Comparison of ENCODE assay signal across 31 mouse cellular contexts in genomic region chr6:85459621-85460020, GRCm38 (mm10). TPM values are rescaled to one million over a fixed set of nuclear protein-coding genes. Genes with fewer than 3 reads are reported as not detected.
DNase-seq lines count a peak whose midpoint lies in the region; ATAC-seq and TF ChIP-seq lines count a peak whose summit lies in the region.
"Had no signal": no experiment of that assay in that cellular context is flagged by ENCODE, and none has a peak within 500 bp of the region (broad histone marks: within the 10 kb centered on the region; RNA-seq: fewer than 3 reads in every experiment).

No protein-coding gene starts in this region.

- H3K9me3 ChIP-seq in midbrain, postnatal 0 days (ENCODE audit: low read length) = no peaks in the 10 kb centered on the region
- H3K9me3 ChIP-seq in midbrain, embryonic 11.5 days (ENCODE audit: control insufficient read depth, low read length) = no peaks in the 10 kb centered on the region
- H3K9me3 ChIP-seq in stomach, postnatal 0 days (ENCODE audit: control insufficient read depth, low read length) = no peaks in the 10 kb centered on the region
- H3K9me3 ChIP-seq: embryonic facial prominence, embryonic 12.5 days; embryonic facial prominence, embryonic 15.5 days; heart, embryonic 12.5 days; heart, embryonic 15.5 days; hindbrain, embryonic 15.5 days had no signal

- H3K36me3 ChIP-seq in midbrain, postnatal 0 days (ENCODE audit: insufficient read depth, low read length) = peaks cover 42% of the 10 kb centered on the region
- peaks cover 41% of the 10 kb centered on the region for H3K36me3 ChIP-seq in midbrain, embryonic 11.5 days (ENCODE audit: control insufficient read depth, insufficient read depth, low read length)
- H3K36me3 ChIP-seq in stomach, postnatal 0 days (ENCODE audit: control insufficient read depth, insufficient read depth, low read length) = peaks cover 28% of the 10 kb centered on the region

- no peak overlapping the region for H3K4me3 ChIP-seq in layer of hippocampus, adult 2 months
- no peak overlapping the region for H3K4me3 ChIP-seq in midbrain, postnatal 0 days (ENCODE audit: low read depth, low read length)
- H3K4me3 ChIP-seq in midbrain, embryonic 11.5 days (ENCODE audit: low read depth, low read length) = no peak overlapping the region
- H3K4me3 ChIP-seq in stomach, postnatal 0 days (ENCODE audit: low read depth, low read length) = no peak overlapping the region
- H3K4me3 ChIP-seq: embryonic facial prominence, embryonic 12.5 days; embryonic facial prominence, embryonic 15.5 days; gastrocnemius, adult 2 months; heart, embryonic 12.5 days; heart, embryonic 15.5 days; hindbrain, embryonic 15.5 days had no signal

- no peaks in the 10 kb centered on the region; the same call in 1 of the 2 replicates for H3K4me1 ChIP-seq in midbrain, postnatal 0 days (ENCODE audit: insufficient read depth, low read length)
- peaks cover 6% of the 10 kb centered on the region; the same call in 1 of the 2 replicates for H3K4me1 ChIP-seq in midbrain, embryonic 11.5 days (ENCODE audit: control insufficient read depth, insufficient read depth, low read length)
- H3K4me1 ChIP-seq in stomach, postnatal 0 days (replicated peaks; ENCODE audit: control insufficient read depth, insufficient read depth) = no peaks in the 10 kb centered on the region

- DNase-seq in layer of hippocampus, adult 2 months (ENCODE audit: low spot score in 2 of 2) = no peak
- DNase-seq in layer of hippocampus, postnatal 25 days (ENCODE audit: extremely low spot score in 1 of 2, low spot score in 1 of 2) = no peak
- no peak for DNase-seq in midbrain, postnatal 0 days (ENCODE audit: low spot score)
- DNase-seq in midbrain, embryonic 11.5 days (ENCODE audit: low spot score, missing footprints) = no peak
- DNase-seq in stomach, postnatal 0 days (ENCODE audit: low spot score) = no peak
- DNase-seq in right cerebral cortex, postnatal 36 days (ENCODE audit: low spot score in 2 of 2) = no peak
- DNase-seq: adrenal gland, postnatal 10 days; adrenal gland, postnatal 36 days; cerebellum, adult 18-20 months; cerebellum, adult 9-10 months; cerebellum, postnatal 25 days; forebrain, postnatal 0 days; gastrocnemius, adult 2 months; gastrocnemius, postnatal 14 days; heart, adult 11 months; heart, postnatal 14 days; heart, postnatal 4 days had no signal

- H3K27me3 ChIP-seq in midbrain, postnatal 0 days (ENCODE audit: insufficient read depth, low read length) = no peaks in the 10 kb centered on the region
- H3K27me3 ChIP-seq in midbrain, embryonic 11.5 days (ENCODE audit: control insufficient read depth, insufficient read depth, low read length) = no peaks in the 10 kb centered on the region
- no peaks in the 10 kb centered on the region for H3K27me3 ChIP-seq in stomach, postnatal 0 days (ENCODE audit: control insufficient read depth, insufficient read depth, low read length)
- H3K27me3 ChIP-seq: embryonic facial prominence, embryonic 12.5 days; embryonic facial prominence, embryonic 15.5 days; heart, embryonic 12.5 days; heart, embryonic 15.5 days; hindbrain, embryonic 15.5 days; Patski had no signal

- no peak overlapping the region for H3K27ac ChIP-seq in layer of hippocampus, adult 2 months
- no peak overlapping the region for H3K27ac ChIP-seq in midbrain, postnatal 0 days (ENCODE audit: low read depth, low read length)
- no peak overlapping the region for H3K27ac ChIP-seq in midbrain, embryonic 11.5 days (ENCODE audit: low read depth, low read length)
- H3K27ac ChIP-seq in stomach, postnatal 0 days (replicated peaks) = no peak overlapping the region
- H3K27ac ChIP-seq: embryonic facial prominence, embryonic 12.5 days; embryonic facial prominence, embryonic 15.5 days; gastrocnemius, adult 2 months; heart, embryonic 15.5 days; hindbrain, embryonic 15.5 days had no signal

- no peak for TF ChIP-seq EP300 in stomach, postnatal 0 days (optimal IDR thresholded peaks at IDR 0.05)

- no peak for ATAC-seq in midbrain, postnatal 0 days (ENCODE audit: low FRiP score)
- ATAC-seq in midbrain, embryonic 11.5 days (ENCODE audit: low FRiP score) = no peak
- no peak for ATAC-seq in stomach, postnatal 0 days (ENCODE audit: low FRiP score, low TSS enrichment)
- ATAC-seq: forebrain, embryonic 14.5 days; forebrain, postnatal 0 days; Patski had no signal

- peak; percentile 54 for TF ChIP-seq CTCF in layer of hippocampus, adult 2 months (conservative IDR thresholded peaks at IDR 0.05)
- TF ChIP-seq CTCF in midbrain, postnatal 0 days (IDR thresholded peaks at IDR 0.05) = 0 out of 2 replicates have a peak, but pooled peaks have one; percentile 13
- TF ChIP-seq CTCF in stomach, postnatal 0 days (IDR thresholded peaks at IDR 0.05; ENCODE audit: low read depth) = peak; percentile 9; the same call in 1 of the 2 replicates

- H3K9ac ChIP-seq in midbrain, postnatal 0 days (replicated peaks; ENCODE audit: low read length, poor library complexity, severe bottlenecking) = no peak overlapping the region
- no peak overlapping the region for H3K9ac ChIP-seq in midbrain, embryonic 11.5 days (ENCODE audit: low read length)
- no peak overlapping the region for H3K9ac ChIP-seq in stomach, postnatal 0 days (ENCODE audit: low read length)
- H3K9ac ChIP-seq: embryonic facial prominence, embryonic 12.5 days; embryonic facial prominence, embryonic 15.5 days; forebrain, postnatal 0 days; heart, embryonic 12.5 days; heart, embryonic 15.5 days; hindbrain, embryonic 15.5 days had no signal

- H3K4me2 ChIP-seq in midbrain, postnatal 0 days (ENCODE audit: low read depth, low read length, poor library complexity, severe bottlenecking) = no peak overlapping the region
- no peak overlapping the region for H3K4me2 ChIP-seq in midbrain, embryonic 11.5 days
- H3K4me2 ChIP-seq in stomach, postnatal 0 days (replicated peaks; ENCODE audit: low read depth) = no peak overlapping the region
- H3K4me2 ChIP-seq: embryonic facial prominence, embryonic 12.5 days; embryonic facial prominence, embryonic 15.5 days; heart, embryonic 12.5 days; heart, embryonic 15.5 days; hindbrain, embryonic 15.5 days had no signal

- 92% methylated on average over 2 of the region's 2 CpGs for WGBS in midbrain, postnatal 0 days
- WGBS in midbrain, embryonic 11.5 days = 97% methylated on average over 2 of the region's 2 CpGs
- WGBS in stomach, postnatal 0 days = 89% methylated on average over 2 of the region's 2 CpGs

RNA-seq across cellular contexts. Expression of gene Pradc1, which starts 7.9 kb away (rescaled TPM):
- total RNA-seq in layer of hippocampus, adult 2 months (2021) = 10 to 100 TPM; 13.1 to 18.2 TPM
- 10 to 100 TPM; 15.8 to 17.9 TPM for total RNA-seq in layer of hippocampus, postnatal 25 days (2021)
- 8.6 and 9.7 TPM in 2 replicates for total RNA-seq in midbrain, postnatal 0 days (2014; rRNA removed)
- 25.3 and 28.2 TPM in 2 replicates for polyA plus RNA-seq in midbrain, postnatal 0 days (2015; fragmentation: Nextera tagmentation; extraction: Ambion mirVana)
- polyA plus RNA-seq in midbrain, embryonic 11.5 days (2014; fragmentation: Nextera tagmentation; extraction: Ambion mirVana) = 24.6 and 29.4 TPM in 2 replicates
- polyA plus RNA-seq in stomach, postnatal 0 days (2015; fragmentation: Nextera tagmentation; extraction: Ambion mirVana) = 35.3 and 35.5 TPM in 2 replicates

RNA-seq across cellular contexts. Expression of gene Cct7, which starts 8.3 kb away (rescaled TPM):
- total RNA-seq in layer of hippocampus, adult 2 months (2021) = 100 to 1,000 TPM; 212 to 216 TPM
- total RNA-seq in layer of hippocampus, postnatal 25 days (2021) = 100 to 1,000 TPM; 194 to 226 TPM
- 176 and 203 TPM in 2 replicates for total RNA-seq in midbrain, postnatal 0 days (2014; rRNA removed)
- polyA plus RNA-seq in midbrain, postnatal 0 days (2015; fragmentation: Nextera tagmentation; extraction: Ambion mirVana) = 502 and 505 TPM in 2 replicates
- 666 and 672 TPM in 2 replicates for polyA plus RNA-seq in midbrain, embryonic 11.5 days (2014; fragmentation: Nextera tagmentation; extraction: Ambion mirVana)
- 214 and 219 TPM in 2 replicates for polyA plus RNA-seq in stomach, postnatal 0 days (2015; fragmentation: Nextera tagmentation; extraction: Ambion mirVana)

RNA-seq across cellular contexts. Expression of gene Smyd5, which starts 27.8 kb away (rescaled TPM):
- 10 to 100 TPM; 45.4 to 46.0 TPM for total RNA-seq in layer of hippocampus, adult 2 months (2021)
- 10 to 100 TPM; 38.9 to 40.9 TPM for total RNA-seq in layer of hippocampus, postnatal 25 days (2021)
- 66.6 and 71.4 TPM in 2 replicates for total RNA-seq in midbrain, postnatal 0 days (2014; rRNA removed)
- polyA plus RNA-seq in midbrain, postnatal 0 days (2015; fragmentation: Nextera tagmentation; extraction: Ambion mirVana) = 65.6 and 66.5 TPM in 2 replicates
- 52.1 and 52.6 TPM in 2 replicates for polyA plus RNA-seq in midbrain, embryonic 11.5 days (2014; fragmentation: Nextera tagmentation; extraction: Ambion mirVana)
- polyA plus RNA-seq in stomach, postnatal 0 days (2015; fragmentation: Nextera tagmentation; extraction: Ambion mirVana) = 14.1 and 14.7 TPM in 2 replicates

RNA-seq across cellular contexts. Expression of gene Noto, which starts 35.9 kb away (rescaled TPM):
- total RNA-seq in layer of hippocampus, adult 2 months (2021) = not detected
- total RNA-seq in layer of hippocampus, postnatal 25 days (2021) = not detected
- total RNA-seq in midbrain, postnatal 0 days (2014; rRNA removed) = not detected in 2 replicates
- polyA plus RNA-seq in midbrain, postnatal 0 days (2015; fragmentation: Nextera tagmentation; extraction: Ambion mirVana) = not detected in 2 replicates
- polyA plus RNA-seq in midbrain, embryonic 11.5 days (2014; fragmentation: Nextera tagmentation; extraction: Ambion mirVana) = not detected in 2 replicates
- polyA plus RNA-seq in stomach, postnatal 0 days (2015; fragmentation: Nextera tagmentation; extraction: Ambion mirVana) = not detected in 2 replicates
- total RNA-seq: adrenal gland, adult 18-20 months; adrenal gland, postnatal 10 days; adrenal gland, postnatal 36 days; common myeloid progenitor, adult 5-6 weeks; ES-E14; forebrain, postnatal 0 days; gastrocnemius, adult 2 months; gastrocnemius, postnatal 14 days; gastrocnemius, postnatal 4 days; heart, postnatal 14 days; heart, postnatal 4 days had no signal
- polyA plus RNA-seq: embryonic facial prominence, embryonic 12.5 days; embryonic facial prominence, embryonic 15.5 days; forebrain, embryonic 11.5 days; forebrain, embryonic 14.5 days; forebrain, postnatal 0 days; frontal cortex, adult 2 months; heart, embryonic 12.5 days; heart, embryonic 15.5 days; hindbrain, embryonic 11.5 days; hindbrain, embryonic 15.5 days; Patski had no signal

RNA-seq across cellular contexts. Expression of gene Fbxo41, which starts 43.2 kb away (rescaled TPM):
- total RNA-seq in layer of hippocampus, adult 2 months (2021) = 10 to 100 TPM; 84.7 to 90.8 TPM
- total RNA-seq in layer of hippocampus, postnatal 25 days (2021) = 10 to 100 TPM; 95.1 to 98.5 TPM
- 58.1 and 67.3 TPM in 2 replicates for total RNA-seq in midbrain, postnatal 0 days (2014; rRNA removed)
- 12.1 and 13.3 TPM in 2 replicates for polyA plus RNA-seq in midbrain, postnatal 0 days (2015; fragmentation: Nextera tagmentation; extraction: Ambion mirVana)
- 0.79 and 1.1 TPM in 2 replicates for polyA plus RNA-seq in midbrain, embryonic 11.5 days (2014; fragmentation: Nextera tagmentation; extraction: Ambion mirVana)
- polyA plus RNA-seq in stomach, postnatal 0 days (2015; fragmentation: Nextera tagmentation; extraction: Ambion mirVana) = 0.10 and 0.16 TPM in 2 replicates
- total RNA-seq: heart, postnatal 14 days; heart, postnatal 4 days had no signal
